Mouse (Mus musculus) heart, embryonic 14.5 days (tissue): ENCODE results near the gene Grem1. TPM values are rescaled to one million over a fixed set of nuclear protein-coding genes. Genes with fewer than 3 reads are reported as not detected.
A peak's percentile ranks its signal among the peaks of the same experiment; 100 is the strongest.

ENCODE experiments used
- ATAC-seq: fragments of 200-750 bp; cut with Nextera tagmentation; 2 replicates; pipeline ENCODE4 v1.8.0; 2017; ENCODE audit warnings: low read depth, moderate TSS enrichment; ENCODE audit not compliant: insufficient number of reproducible peaks, insufficient read depth, low FRiP score
- H3K27ac ChIP-seq, 2 experiments: fragments of 200-500 bp in 1 of 2; fragments of 300-500 bp in 1 of 2; sonication (generic) in 1 of 2; replicated peaks in 1 of 2; 2 replicates each; pipeline ENCODE4 v1.5.1; 2012 to 2014; ENCODE audit warnings: low read depth in 2 of 2, low read length in 2 of 2, control low read depth in 1 of 2, mild to moderate bottlenecking in 1 of 2, mixed read lengths in 1 of 2; ENCODE audit not compliant: control insufficient read depth in 1 of 2, insufficient read depth in 1 of 2
- H3K27me3 ChIP-seq: fragments of 300-500 bp; sonication (generic); 2 replicates; pipeline ENCODE4 v1.6.1; 2014; ENCODE audit warnings: mild to moderate bottlenecking, low read length, control low read depth; ENCODE audit not compliant: control insufficient read depth, insufficient read depth
- H3K36me3 ChIP-seq: fragments of 300-500 bp; sonication (generic); 2 replicates; pipeline ENCODE4 v1.6.1; 2014; ENCODE audit warnings: mild to moderate bottlenecking, control low read depth, low read length, mixed read lengths; ENCODE audit not compliant: control insufficient read depth, insufficient read depth
- H3K4me1 ChIP-seq, 2 experiments: fragments of 200-500 bp in 1 of 2; fragments of 300-500 bp in 1 of 2; sonication (generic) in 1 of 2; 2 replicates each; pipeline ENCODE4 v1.6.1; 2012 to 2014; ENCODE audit warnings: low read length in 2 of 2, control low read depth in 1 of 2, mixed read lengths in 1 of 2; ENCODE audit not compliant: control insufficient read depth in 2 of 2, insufficient read depth in 2 of 2
- H3K4me2 ChIP-seq: fragments of 300-500 bp; sonication (generic); 2 replicates; pipeline ENCODE4 v1.6.1; 2014; ENCODE audit warnings: mild to moderate bottlenecking, low read length
- H3K4me3 ChIP-seq, 2 experiments: fragments of 200-500 bp in 1 of 2; fragments of 300-500 bp in 1 of 2; sonication (generic) in 1 of 2; 2 replicates each; pipeline ENCODE4 v1.5.1; 2012 to 2014; ENCODE audit warnings: low read length in 2 of 2, mild to moderate bottlenecking in 2 of 2, control low read depth in 1 of 2, low read depth in 1 of 2, moderate library complexity in 1 of 2; ENCODE audit not compliant: control insufficient read depth in 1 of 2, insufficient read depth in 1 of 2
- H3K9ac ChIP-seq: fragments of 300-500 bp; sonication (generic); 2 replicates; pipeline ENCODE4 v1.6.1; 2014; ENCODE audit warnings: mild to moderate bottlenecking, low read length
- H3K9me3 ChIP-seq: fragments of 300-500 bp; sonication (generic); 2 replicates; pipeline ENCODE4 v1.6.1; 2016; ENCODE audit warnings: low read length, control low read depth; ENCODE audit not compliant: control insufficient read depth
- WGBS: fragments of 180-500 bp; shearing (Covaris S2); extraction: QIAGEN DNeasy Blood & Tissue Kit; methylation state at CpG from one replicate; pipeline ENCODE4 v1.1.7; 2014; 5-methylcytosine and 5-hydroxymethylcytosine counted together
- polyA plus RNA-seq: library from polyadenylated mRNA; unstranded; fragments of >200 nt; fragmentation: Nextera tagmentation; extraction: Ambion mirVana; gene quantifications from 2 replicates; pipeline ENCODE4 v1.2.1, GENCODE M21; 2014

The Grem1 gene
- polyA plus RNA-seq, 1 experiment from 2014 or later, result 0.05 TPM

- Histone ChIP-seq H3K4me2 (no peak overlapping the region), H3K9ac (no peak overlapping the region), H3K9me3 (no peaks in the 10 kb centered on the region), H3K27me3 (no peaks in the 10 kb centered on the region), H3K4me3 (no peak overlapping the region), H3K27ac (no peak overlapping the region), H3K36me3 (no peaks in the 10 kb centered on the region), H3K4me1 (no peaks in the 10 kb centered on the region)
- 65% methylated on average over 6 of the region's 6 CpGs for WGBS
- no peak for ATAC-seq
Measured at GRCm38 (mm10) chr2:113778036-113778435, 19.6 kb upstream of the Grem1 start.

GRCm38 (mm10) chr2:113776297-113776696, 17.9 kb upstream of the Grem1 start:
- no peaks in the 10 kb centered on the region for H3K27me3 ChIP-seq
- ATAC-seq, result no peak
- H3K4me2 ChIP-seq, result no peak overlapping the region
- no peak overlapping the region for H3K4me3 ChIP-seq
- H3K9ac ChIP-seq, result no peak overlapping the region
- H3K4me1 ChIP-seq, result no peaks in the 10 kb centered on the region
- H3K27ac ChIP-seq, result no peak overlapping the region
- no peaks in the 10 kb centered on the region for H3K36me3 ChIP-seq
- WGBS, result 67% methylated on average over 3 of the region's 3 CpGs
- H3K9me3 ChIP-seq, result no peaks in the 10 kb centered on the region

- Histone ChIP-seq H3K27me3 (no peaks in the 10 kb centered on the region), H3K4me1 (no peaks in the 10 kb centered on the region), H3K4me2 (no peak overlapping the region), H3K27ac (no peak overlapping the region), H3K9ac (no peak overlapping the region), H3K4me3 (no peak overlapping the region), H3K9me3 (no peaks in the 10 kb centered on the region), H3K36me3 (no peaks in the 10 kb centered on the region)
- no peak for ATAC-seq
- 57% methylated on average over 6 of the region's 6 CpGs for WGBS
Measured at GRCm38 (mm10) chr2:113774150-113774805, 15.8 kb upstream of the Grem1 start.

- Histone ChIP-seq H3K4me3 (no peak overlapping the region), H3K4me2 (no peak overlapping the region), H3K36me3 (no peaks in the 10 kb centered on the region), H3K27ac (no peak overlapping the region), H3K4me1 (no peaks in the 10 kb centered on the region), H3K9ac (no peak overlapping the region), H3K27me3 (no peaks in the 10 kb centered on the region), H3K9me3 (no peaks in the 10 kb centered on the region)
- WGBS, result 76% methylated on average over 8 of the region's 8 CpGs
- no peak for ATAC-seq
Measured at GRCm38 (mm10) chr2:113768541-113769303, 10.3 kb upstream of the Grem1 start.

GRCm38 (mm10) chr2:113765885-113766284, 7.4 kb upstream of the Grem1 start:
- Histone ChIP-seq H3K4me1 (no peaks in the 10 kb centered on the region), H3K9me3 (no peaks in the 10 kb centered on the region), H3K4me2 (no peak overlapping the region), H3K9ac (no peak overlapping the region), H3K27me3 (no peaks in the 10 kb centered on the region; the same call in 1 of the 2 replicates), H3K4me3 (no peak overlapping the region), H3K27ac (no peak overlapping the region), H3K36me3 (no peaks in the 10 kb centered on the region)
- ATAC-seq, result no peak
- 10% methylated on average over 1 of the region's 1 CpGs for WGBS

- no peak for ATAC-seq
- H3K27ac ChIP-seq, result no peak overlapping the region
- 77% methylated on average over 5 of the region's 5 CpGs for WGBS
- peaks cover 7% of the 10 kb centered on the region for H3K27me3 ChIP-seq
- H3K4me3 ChIP-seq, result no peak overlapping the region
- H3K9me3 ChIP-seq, result no peaks in the 10 kb centered on the region
- H3K36me3 ChIP-seq, result no peaks in the 10 kb centered on the region
- H3K9ac ChIP-seq, result no peak overlapping the region
- no peaks in the 10 kb centered on the region for H3K4me1 ChIP-seq
- H3K4me2 ChIP-seq, result no peak overlapping the region
Measured at GRCm38 (mm10) chr2:113764968-113765367, 6.5 kb upstream of the Grem1 start.

GRCm38 (mm10) chr2:113757525-113758310, 728 bp downstream of the Grem1 start:
- Histone ChIP-seq H3K9ac (peak overlapping the region; percentile 46; the same call in 1 of the 2 replicates), H3K36me3 (no peaks in the 10 kb centered on the region), H3K4me2 (peak overlapping the region; percentile 94), H3K27me3 (peaks cover 58% of the 10 kb centered on the region), H3K27ac (no peak overlapping the region), H3K4me1 (peaks cover 6 to 21% of the 10 kb centered on the region in 2 experiments; a peak in 3 of 4 replicates), H3K4me3 (peak overlapping the region; percentile 38 to 49), H3K9me3 (no peaks in the 10 kb centered on the region)
- no peak for ATAC-seq
- WGBS, result 0% methylated on average over 47 of the region's 47 CpGs
